Mouse (Mus musculus) kidney, postnatal 0 days (tissue): Measurements from ENCODE around the gene Cadm1. TPM values are rescaled to one million over a fixed set of nuclear protein-coding genes. Genes with fewer than 3 reads are reported as not detected.
A peak's percentile ranks its signal among the peaks of the same experiment; 100 is the strongest.

Source experiments
- ATAC-seq: fragments of 200-750 bp; cut with Nextera tagmentation; replicated peaks from 2 replicates; pipeline ENCODE4 v1.8.0; 2017; ENCODE audit warnings: low read depth, moderate number of reproducible peaks, moderate TSS enrichment, moderate library complexity; ENCODE audit not compliant: low FRiP score
- DNase-seq: peaks from one replicate; pipeline ENCODE4 v3.0.0-alpha.2; 2016; ENCODE audit warnings: low spot score
- H3K27ac ChIP-seq: fragments of 300-500 bp; sonication (generic); 2 replicates; pipeline ENCODE4 v1.5.1; 2014; ENCODE audit warnings: mild to moderate bottlenecking
- H3K27me3 ChIP-seq: fragments of 300-500 bp; sonication (generic); 2 replicates; pipeline ENCODE4 v1.6.1; 2014; ENCODE audit warnings: low read length, mixed read lengths; ENCODE audit not compliant: insufficient read depth
- H3K36me3 ChIP-seq: fragments of 300-500 bp; sonication (generic); 2 replicates; pipeline ENCODE4 v1.6.1; 2014; ENCODE audit warnings: low read length, mixed read lengths; ENCODE audit not compliant: insufficient read depth
- H3K4me1 ChIP-seq: fragments of 300-500 bp; sonication (generic); replicated peaks from 2 replicates; pipeline ENCODE4 v1.6.1; 2014; ENCODE audit warnings: antibody characterized with exemption, low read length, mixed read lengths; ENCODE audit not compliant: insufficient read depth
- H3K4me2 ChIP-seq: fragments of 300-500 bp; sonication (generic); 2 replicates; pipeline ENCODE4 v1.6.1; 2014; ENCODE audit warnings: mild to moderate bottlenecking, low read length, moderate library complexity, mixed read lengths
- H3K4me3 ChIP-seq: fragments of 300-500 bp; sonication (generic); replicated peaks from 2 replicates; pipeline ENCODE4 v1.5.1; 2014; ENCODE audit warnings: low read depth, low read length
- H3K9ac ChIP-seq: fragments of 300-500 bp; sonication (generic); 2 replicates; pipeline ENCODE4 v1.6.1; 2014; ENCODE audit warnings: low read depth, low read length
- H3K9me3 ChIP-seq: fragments of 300-500 bp; sonication (generic); replicated peaks from 2 replicates; pipeline ENCODE4 v1.6.1; 2016; ENCODE audit warnings: low read length, inconsistent platforms, mixed read lengths
- CTCF ChIP-seq: IDR thresholded peaks from 2 replicates; pipeline ENCODE4 v1.5.1; 2016; ENCODE audit warnings: antibody characterized with exemption, low read depth, mild to moderate bottlenecking, moderate library complexity
- WGBS: fragments of 180-500 bp; shearing (Covaris S2); extraction: QIAGEN DNeasy Blood & Tissue Kit; methylation state at CpG from one replicate; pipeline ENCODE4 v1.1.7; 2014; 5-methylcytosine and 5-hydroxymethylcytosine counted together
- polyA plus RNA-seq: library from polyadenylated mRNA; unstranded; fragments of >200 nt; fragmentation: Nextera tagmentation; extraction: Ambion mirVana; gene quantifications from 2 replicates; pipeline ENCODE4 v1.2.1, GENCODE M21; 2015

Gene Cadm1
- polyA plus RNA-seq, 1 experiment from 2014 or later, result 44.5 TPM

GRCm38 (mm10) chr9:47687604-47688003, 157.6 kb downstream of the Cadm1 start:
- no peak overlapping the region for H3K27ac ChIP-seq
- H3K36me3 ChIP-seq, result no peaks in the 10 kb centered on the region
- TF ChIP-seq CTCF, result no peak
- H3K4me1 ChIP-seq, result no peaks in the 10 kb centered on the region
- no peak overlapping the region for H3K9ac ChIP-seq
- no peak overlapping the region for H3K4me3 ChIP-seq
- no peaks in the 10 kb centered on the region for H3K9me3 ChIP-seq
- ATAC-seq (no peak), DNase-seq (no peak)
- 86% methylated on average over 5 of the region's 5 CpGs for WGBS
- no peaks in the 10 kb centered on the region for H3K27me3 ChIP-seq
- H3K4me2 ChIP-seq, result peak overlapping the region; percentile 7; the same call in 1 of the 2 replicates

GRCm38 (mm10) chr9:47688297-47688696, 158.3 kb downstream of the Cadm1 start:
- DNase-seq (peak; percentile 78), ATAC-seq (no peak)
- no peaks in the 10 kb centered on the region for H3K9me3 ChIP-seq
- H3K9ac ChIP-seq, result no peak overlapping the region
- peak overlapping the region; percentile 7; the same call in 1 of the 2 replicates for H3K4me2 ChIP-seq
- no peaks in the 10 kb centered on the region for H3K27me3 ChIP-seq
- H3K4me3 ChIP-seq, result no peak overlapping the region
- TF ChIP-seq CTCF, result no peak
- no peak overlapping the region for H3K27ac ChIP-seq
- no peaks in the 10 kb centered on the region for H3K4me1 ChIP-seq
- H3K36me3 ChIP-seq, result no peaks in the 10 kb centered on the region
- 23% methylated on average over 10 of the region's 10 CpGs for WGBS

- DNase-seq, result no peak
- 79% methylated on average over 13 of the region's 13 CpGs for WGBS
- no peaks in the 10 kb centered on the region for H3K4me1 ChIP-seq
- H3K27ac ChIP-seq, result no peak overlapping the region
- no peaks in the 10 kb centered on the region for H3K36me3 ChIP-seq
- TF ChIP-seq CTCF, result no peak
- no peaks in the 10 kb centered on the region for H3K27me3 ChIP-seq
- H3K9me3 ChIP-seq, result no peaks in the 10 kb centered on the region
- no peak overlapping the region for H3K9ac ChIP-seq
- ATAC-seq, result no peak
- H3K4me2 ChIP-seq, result no peak overlapping the region
- no peak overlapping the region for H3K4me3 ChIP-seq
Measured at GRCm38 (mm10) chr9:47692911-47693310, 162.9 kb downstream of the Cadm1 start.

GRCm38 (mm10) chr9:47699026-47699425, 169.1 kb downstream of the Cadm1 start:
- Histone ChIP-seq H3K27ac (no peak overlapping the region), H3K9me3 (no peaks in the 10 kb centered on the region), H3K36me3 (no peaks in the 10 kb centered on the region), H3K9ac (no peak overlapping the region), H3K4me2 (no peak overlapping the region), H3K4me1 (no peaks in the 10 kb centered on the region), H3K27me3 (no peaks in the 10 kb centered on the region), H3K4me3 (no peak overlapping the region)
- TF ChIP-seq CTCF, result peak; percentile 90
- WGBS, result 44% methylated on average over 3 of the region's 3 CpGs
- DNase-seq (peak; percentile 83), ATAC-seq (no peak)

- WGBS, result 95% methylated on average over 5 of the region's 5 CpGs
- H3K4me2 ChIP-seq, result no peak overlapping the region
Measured at GRCm38 (mm10) chr9:47700021-47700420, 170.0 kb downstream of the Cadm1 start.

GRCm38 (mm10) chr9:47703026-47703876, 173.3 kb downstream of the Cadm1 start:
- TF ChIP-seq CTCF, result no peak
- no peak overlapping the region for H3K4me2 ChIP-seq
- WGBS, result 94% methylated on average over 19 of the region's 19 CpGs

More at GRCm38 (mm10) chr9:47700021-47700420, 170.0 kb downstream of the Cadm1 start:
- Histone ChIP-seq H3K36me3 (no peaks in the 10 kb centered on the region), H3K9me3 (no peaks in the 10 kb centered on the region), H3K4me1 (no peaks in the 10 kb centered on the region), H3K27me3 (no peaks in the 10 kb centered on the region), H3K4me3 (no peak overlapping the region), H3K9ac (no peak overlapping the region), H3K27ac (no peak overlapping the region)
- DNase-seq (no peak), ATAC-seq (no peak)
- no peak for TF ChIP-seq CTCF

More at GRCm38 (mm10) chr9:47703026-47703876, 173.3 kb downstream of the Cadm1 start:
- no peaks in the 10 kb centered on the region for H3K36me3 ChIP-seq
- ATAC-seq (no peak), DNase-seq (no peak)
- H3K4me3 ChIP-seq, result no peak overlapping the region
- no peak overlapping the region for H3K27ac ChIP-seq
- H3K27me3 ChIP-seq, result no peaks in the 10 kb centered on the region
- no peaks in the 10 kb centered on the region for H3K4me1 ChIP-seq
- H3K9me3 ChIP-seq, result no peaks in the 10 kb centered on the region
- H3K9ac ChIP-seq, result no peak overlapping the region
